Mouse (Mus musculus): ENCODE measurements around the gene Gdi2. TPM values are rescaled to one million over a fixed set of nuclear protein-coding genes. Genes with fewer than 3 reads are reported as not detected.

The Gdi2 gene
- polyA plus RNA-seq, 1 experiment = 198 TPM

DNA sequence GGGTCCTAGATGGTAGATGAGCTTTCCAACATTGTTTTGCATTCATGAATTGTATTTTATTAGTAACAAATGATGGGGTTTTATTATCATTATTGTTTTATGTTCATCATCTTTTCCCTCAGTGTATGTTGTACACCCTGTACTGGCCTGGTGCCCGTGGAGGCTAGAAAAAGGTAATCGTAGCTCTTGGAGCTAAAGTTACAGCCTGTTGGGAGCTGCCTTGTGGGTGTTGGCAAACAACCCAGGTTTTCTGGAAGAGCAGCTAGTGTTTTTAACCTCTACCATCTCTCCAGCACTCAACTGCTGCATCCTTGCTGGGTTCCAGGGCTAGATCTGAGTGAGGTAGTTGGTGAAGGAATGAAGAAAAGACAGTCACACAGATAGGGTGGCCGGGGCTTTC is 9.5 kb downstream of the Gdi2 start:
- no peak for DNase-seq (ENCODE audit: low spot score)

DNA sequence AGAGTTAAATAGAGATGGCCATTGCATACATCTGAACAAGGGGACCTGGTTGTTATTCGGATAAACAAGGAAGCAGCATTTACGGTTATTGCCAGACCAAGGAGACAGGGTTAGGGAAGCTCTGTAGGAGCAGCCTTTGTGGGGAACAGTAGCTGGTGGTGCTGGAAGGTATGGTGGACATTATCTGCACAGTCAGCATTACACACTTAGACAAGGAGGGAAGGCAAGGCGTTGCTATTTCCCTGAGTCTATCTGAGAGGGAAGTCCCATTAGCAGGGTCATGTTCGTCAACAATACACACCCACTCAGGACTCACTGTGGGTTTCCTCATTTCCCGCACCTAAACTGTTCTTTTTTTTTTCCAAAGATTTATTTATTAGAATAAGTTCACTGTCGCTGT is 10.0 kb downstream of the Gdi2 start:
- no peak for DNase-seq (ENCODE audit: low spot score)

- no peak for DNase-seq (ENCODE audit: low spot score)
Observed at GRCm38 (mm10) chr13:3563130-3563529, 25.3 kb downstream of the Gdi2 start.

DNA sequence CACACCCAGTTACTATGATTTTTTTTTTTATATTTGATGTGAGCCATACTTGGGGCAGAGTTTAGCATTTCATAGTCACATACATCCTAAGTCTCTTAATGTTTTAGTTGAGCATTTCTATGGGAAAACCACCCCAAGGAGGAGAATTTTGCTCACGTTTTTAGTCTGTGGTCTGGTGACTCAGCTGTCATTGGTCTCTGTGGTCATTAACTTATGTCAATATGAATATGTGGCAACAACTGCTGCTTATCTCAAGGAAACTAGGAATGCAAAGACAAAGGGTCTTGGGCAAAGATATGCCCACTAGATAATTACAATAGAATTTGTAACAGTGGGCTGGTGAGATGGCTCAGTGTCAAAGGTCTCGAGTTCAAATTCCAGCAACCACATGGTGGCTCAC is 26.1 kb downstream of the Gdi2 start:
- DNase-seq (ENCODE audit: low spot score) = no peak

DNA sequence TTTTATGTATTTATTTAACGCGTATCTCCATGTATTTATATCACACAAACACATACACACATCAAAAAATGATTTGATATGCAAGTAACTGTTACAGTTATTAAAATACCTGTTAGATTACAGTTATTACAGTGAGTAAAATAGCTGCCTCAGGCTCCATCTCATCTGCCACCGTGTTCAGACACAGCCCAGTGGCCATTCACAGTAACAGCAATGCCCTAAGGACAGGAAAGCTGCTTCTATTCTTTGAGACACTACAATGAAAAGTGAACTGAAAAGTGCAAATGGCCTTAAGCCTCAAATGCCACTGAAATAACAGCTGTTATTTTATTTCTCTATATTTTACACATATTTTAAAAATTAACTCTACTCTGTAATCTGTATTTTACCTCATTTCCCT is 52.9 kb downstream of the Gdi2 start:
- DNase-seq (ENCODE audit: low spot score) = no peak

DNA sequence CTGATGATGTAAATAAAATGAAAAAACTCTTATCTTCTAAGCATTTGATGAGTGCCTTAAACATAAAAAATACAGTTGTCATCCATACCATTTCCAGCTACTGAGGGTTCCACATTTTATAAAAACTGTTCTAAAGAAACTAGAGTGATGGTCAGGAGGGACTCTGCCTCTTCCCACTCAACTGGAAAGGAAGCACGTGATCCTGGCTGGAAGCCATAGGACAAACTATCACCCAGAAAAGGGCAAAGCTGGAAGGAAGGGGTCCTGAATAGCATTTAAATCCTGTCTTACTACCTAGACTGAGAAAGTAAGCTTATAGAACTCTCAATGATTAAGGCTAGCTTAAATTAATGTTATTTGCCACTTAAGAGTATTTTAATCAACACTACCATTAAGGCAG is 56.4 kb downstream of the Gdi2 start:
- no peak for DNase-seq (ENCODE audit: low spot score)

GRCm38 (mm10) chr13:3596232-3596631 is 58.4 kb downstream of the Gdi2 start:
- no peak for DNase-seq (ENCODE audit: low spot score)

DNA sequence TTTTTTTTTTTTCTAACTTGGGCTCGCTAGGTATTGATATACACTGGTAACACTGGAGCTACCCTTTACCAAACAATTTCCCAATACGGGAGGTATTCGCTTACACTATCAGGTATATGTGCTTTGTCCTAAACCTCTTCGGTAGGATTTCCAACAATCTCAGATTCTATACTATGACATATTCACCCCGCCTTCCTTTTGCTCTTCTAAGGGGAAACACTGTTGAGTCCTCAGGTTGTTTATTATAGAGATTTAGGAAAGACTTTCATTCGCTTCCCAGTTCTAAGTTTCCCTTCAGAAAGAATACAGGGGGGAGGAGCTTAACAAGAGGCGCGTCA is 71.9 kb downstream of the Gdi2 start:
- no peak for DNase-seq (ENCODE audit: low spot score)

GRCm38 (mm10) chr13:3610118-3610794 is 72.4 kb downstream of the Gdi2 start:
- peak; percentile 21 for DNase-seq (ENCODE audit: low spot score)

DNA sequence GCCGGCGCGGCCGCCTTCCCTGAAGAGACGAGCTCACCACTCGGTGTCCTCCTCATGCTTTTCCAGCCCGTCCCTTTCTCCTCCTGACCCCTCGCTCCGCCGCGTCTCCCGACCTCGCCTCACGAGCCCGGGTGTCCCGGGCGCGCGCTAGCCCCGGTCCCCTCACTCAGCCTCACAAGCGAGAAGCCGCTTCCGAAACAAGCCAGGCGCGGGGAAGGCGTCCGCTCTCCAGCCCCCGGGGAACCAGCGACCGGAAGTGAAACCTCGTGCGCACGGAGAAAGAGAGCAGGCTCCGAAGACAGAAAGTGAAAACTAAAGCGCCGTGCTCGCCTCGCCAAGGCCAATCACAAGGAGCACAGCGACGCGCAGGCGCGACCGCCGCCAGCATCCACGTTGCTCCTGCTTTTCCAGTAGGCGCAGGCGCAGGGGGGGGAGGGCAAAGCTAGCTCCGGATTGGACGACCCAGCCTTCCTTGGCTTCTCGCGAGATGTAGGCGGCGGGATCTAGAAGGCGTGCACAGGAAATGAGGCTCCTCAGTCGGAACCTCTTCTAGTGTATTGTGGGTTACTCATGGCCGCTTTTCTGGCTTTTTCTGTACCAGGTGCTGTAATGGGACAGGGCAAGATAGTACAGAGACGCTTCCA is 73.1 kb downstream of the Gdi2 start, which contains the start of gene Fam208b:
TSS of gene Fam208b (minus strand) at position 314 of the 644 bp plus-strand sequence.
- peak; percentile 86 for DNase-seq (ENCODE audit: low spot score)

Other genes with a start within 250 kb of the Gdi2 start
- gene Fam208b, start 73.0 kb downstream of the Gdi2 start, polyA plus RNA-seq (2012; rRNA removed) = 14.1 and 16.1 TPM in 2 replicates
- gene Asb13, start 96.0 kb downstream of the Gdi2 start, polyA plus RNA-seq (2012; rRNA removed) = 19.5 and 20.6 TPM in 2 replicates

Measured in urinary bladder, adult 2 months (tissue).